Mouse (Mus musculus) CH12.LX (cell line): ENCODE measurements at regions not wholly inside any gene's neighbourhood (a gene's known extent, or its start where the extent isn't known, plus 50 kb on each side); places are given as distances from the start of the nearest gene placed in this dataset.
A peak's percentile ranks its signal among the peaks of the same experiment; 100 is the strongest.

ENCODE experiments used
- DNase-seq: peaks from one replicate; pipeline ENCODE4 v3.0.0-alpha.2; 2013; ENCODE audit errors: extremely low read depth
- H3K27ac ChIP-seq: 2 replicates; pipeline ENCODE4 v1.5.1; 2012; ENCODE audit warnings: low read depth, mild to moderate bottlenecking, control low read depth, moderate library complexity; ENCODE audit not compliant: insufficient read depth
- H3K27me3 ChIP-seq: replicated peaks from 2 replicates; pipeline ENCODE3; 2012; ENCODE audit warnings: inconsistent platforms
- H3K36me3 ChIP-seq, 2 experiments: replicated peaks in 1 of 2; 2 replicates each; pipeline versions ENCODE3 to v1.6.1; 2012; ENCODE audit warnings: inconsistent platforms in 1 of 2, low read length in 1 of 2, mild to moderate bottlenecking in 1 of 2, mixed read lengths in 1 of 2, moderate library complexity in 1 of 2; ENCODE audit not compliant: control insufficient read depth in 1 of 2, insufficient read depth in 1 of 2
- H3K4me1 ChIP-seq, 2 experiments: 2 replicates each; pipeline ENCODE4 v1.6.1; 2012; ENCODE audit warnings: inconsistent platforms in 1 of 2, moderate library complexity in 1 of 2; ENCODE audit not compliant: insufficient read depth in 2 of 2, control insufficient read depth in 1 of 2
- H3K4me2 ChIP-seq: 2 replicates; pipeline ENCODE4 v1.6.1; 2012; ENCODE audit warnings: low read depth, mild to moderate bottlenecking, control low read depth; ENCODE audit not compliant: poor library complexity, insufficient read depth, severe bottlenecking
- H3K4me3 ChIP-seq, 3 experiments: fragments of 150-350 bp in 1 of 3; sonication (generic) in 1 of 3; replicated peaks in 1 of 3; 2 replicates each; pipeline versions ENCODE3 to v1.5.1; 2011 to 2012; ENCODE audit warnings: low read depth in 2 of 3, low read length in 2 of 3, mild to moderate bottlenecking in 2 of 3, moderate library complexity in 2 of 3, control low read depth in 1 of 3, improper control_type of control experiment in 1 of 3, inconsistent platforms in 1 of 3, mixed read lengths in 1 of 3; ENCODE audit not compliant: poor library complexity in 1 of 3
- H3K79me2 ChIP-seq: replicated peaks from 2 replicates; pipeline ENCODE4 v1.6.1; 2012; ENCODE audit warnings: mild to moderate bottlenecking, moderate library complexity; ENCODE audit not compliant: control insufficient read depth, poor library complexity, insufficient read depth, severe bottlenecking; ENCODE audit errors: extremely low read depth
- H3K9ac ChIP-seq: 2 replicates; pipeline ENCODE4 v1.6.1; 2012; ENCODE audit warnings: low read depth, mild to moderate bottlenecking, control low read depth, moderate library complexity; ENCODE audit not compliant: insufficient read depth
- H3K9me3 ChIP-seq: replicated peaks from 2 replicates; pipeline ENCODE3; 2012; ENCODE audit warnings: low read length, inconsistent platforms, mixed read lengths
- CHD2 ChIP-seq: IDR thresholded peaks from 2 replicates; pipeline ENCODE4 v1.6.1; 2011; ENCODE audit warnings: low read length, improper control_type of control experiment
- E2F4 ChIP-seq: IDR thresholded peaks from 2 replicates; pipeline ENCODE4 v1.6.1; 2011; ENCODE audit warnings: low read depth, low read length, improper control_type of control experiment; ENCODE audit not compliant: insufficient replicate concordance
- ELF1 ChIP-seq: IDR thresholded peaks from 2 replicates; pipeline ENCODE4 v1.6.1; 2014; ENCODE audit warnings: low read depth, mild to moderate bottlenecking, inconsistent platforms, low read length, improper control_type of control experiment
- JUND ChIP-seq: conservative IDR thresholded peaks from 2 replicates; pipeline ENCODE4 v1.6.1; 2011; ENCODE audit warnings: low read depth, low read length, improper control_type of control experiment
- MAZ ChIP-seq: IDR thresholded peaks from 2 replicates; pipeline ENCODE4 v1.6.1; 2012; ENCODE audit warnings: low read depth, mild to moderate bottlenecking, inconsistent platforms, low read length, improper control_type of control experiment, moderate library complexity
- MEF2A ChIP-seq: IDR thresholded peaks from 2 replicates; pipeline ENCODE4 v1.6.1; 2014; ENCODE audit warnings: low read depth, mild to moderate bottlenecking, inconsistent platforms, low read length, improper control_type of control experiment, borderline replicate concordance
- MYC ChIP-seq: IDR thresholded peaks from 2 replicates; pipeline ENCODE4 v1.6.1; 2011; ENCODE audit warnings: low read depth, mild to moderate bottlenecking, improper control_type of control experiment, low read length
- NELFE ChIP-seq: IDR thresholded peaks from 2 replicates; pipeline ENCODE4 v1.6.1; 2011; ENCODE audit warnings: low read depth, low read length, improper control_type of control experiment
- NRF1 ChIP-seq: IDR thresholded peaks from 2 replicates; pipeline ENCODE4 v1.6.1; 2014; ENCODE audit warnings: low read depth, mild to moderate bottlenecking, inconsistent platforms, low read length, improper control_type of control experiment, moderate library complexity
- SMC3 ChIP-seq: IDR thresholded peaks from 2 replicates; pipeline ENCODE4 v1.6.1; 2011; ENCODE audit warnings: low read depth, low read length, improper control_type of control experiment
- UBTF ChIP-seq: IDR thresholded peaks from 2 replicates; pipeline ENCODE4 v1.6.1; 2012; ENCODE audit warnings: low read depth, mild to moderate bottlenecking, inconsistent platforms, low read length, improper control_type of control experiment, moderate library complexity
- ZC3H11A ChIP-seq: IDR thresholded peaks from 2 replicates; pipeline ENCODE4 v1.6.1; 2012; ENCODE audit warnings: low read depth, mild to moderate bottlenecking, inconsistent platforms, low read length, improper control_type of control experiment
- ZKSCAN1 ChIP-seq: IDR thresholded peaks from 2 replicates; pipeline ENCODE4 v1.6.1; 2012; ENCODE audit warnings: low read depth, inconsistent platforms, low read length, improper control_type of control experiment, borderline replicate concordance
- ZMIZ1 ChIP-seq: IDR thresholded peaks from 2 replicates; pipeline ENCODE4 v1.6.1; 2012; ENCODE audit warnings: low read depth, mild to moderate bottlenecking, inconsistent platforms, low read length, improper control_type of control experiment
- ZNF384 ChIP-seq: IDR thresholded peaks from 2 replicates; pipeline ENCODE4 v1.6.1; 2012; ENCODE audit warnings: low read depth, low read length, improper control_type of control experiment, inconsistent platforms
- dilution Hi-C: fragments of 300-500 bp; cut with MboI; formaldehyde crosslinking; loops from 2 replicates; pipeline ENCODE4 v1.14.3; 2020; ENCODE audit warnings: low sequenced_read_pairs; ENCODE audit not compliant: extremely low pct_unique_long_range_greater_than_20kb, extremely low pct_ligation_motif_present
- in situ Hi-C: fragments of 300-500 bp; cut with MboI; formaldehyde crosslinking; loops from 3 replicates; pipeline ENCODE4 v1.14.3; 2019; ENCODE audit warnings: low sequenced_read_pairs, low pct_ligation_motif_present, low pct_unique_long_range_greater_than_20kb, mixed read lengths

DNA sequence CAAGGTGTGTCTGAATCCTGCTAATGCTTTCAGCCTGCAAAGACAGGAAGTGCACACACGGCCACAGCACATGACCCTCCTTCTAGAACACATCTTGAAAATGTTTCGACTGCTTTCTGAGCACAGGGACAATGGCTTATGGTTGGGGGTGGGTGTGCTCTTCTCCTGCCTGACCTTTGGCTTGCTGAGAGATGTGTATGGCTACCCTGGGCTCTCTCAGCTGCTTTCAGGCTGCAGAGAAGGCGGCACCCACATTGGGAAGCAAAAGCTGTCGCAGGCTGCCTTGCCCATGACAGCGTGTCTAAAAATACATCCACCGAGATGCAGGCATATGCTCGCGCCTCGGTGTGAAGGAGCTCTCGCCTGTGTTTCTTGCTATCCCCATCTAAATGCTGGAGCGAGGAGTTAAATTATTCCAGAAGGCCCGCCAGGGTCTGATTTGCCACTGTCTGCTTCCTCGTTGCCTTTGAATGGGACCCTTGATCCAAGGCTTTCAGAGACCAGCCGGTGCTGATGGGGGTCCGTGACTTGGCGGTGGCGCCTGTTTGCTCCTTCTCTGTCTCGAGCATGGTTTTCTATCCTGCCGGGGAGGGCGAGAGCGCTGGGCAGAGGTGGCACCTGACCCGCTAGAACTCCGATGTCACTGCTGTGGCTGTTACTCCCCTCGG is 214.6 kb upstream of the Ubash3b start:
- TF ChIP-seq ELF1 (no peak), ZNF384 (no peak), E2F4 (no peak)
- in situ Hi-C loops (no loop called here), dilution Hi-C loops (no loop called here)
- DNase-seq = no peak
- H3K27me3 ChIP-seq = no peaks in the 10 kb centered on the region
- H3K36me3 ChIP-seq = no peaks in the 10 kb centered on the region
- no peak overlapping the region for H3K27ac ChIP-seq
- H3K4me2 ChIP-seq = peak overlapping the region; percentile 59
- no peaks in the 10 kb centered on the region for H3K9me3 ChIP-seq
- H3K4me1 ChIP-seq = peaks cover 3 to 9% of the 10 kb centered on the region in 2 experiments; a peak in 3 of 4 replicates
- H3K4me3 ChIP-seq = no peak overlapping the region
- H3K79me2 ChIP-seq = no peaks in the 10 kb centered on the region
- no peak overlapping the region for H3K9ac ChIP-seq

DNA sequence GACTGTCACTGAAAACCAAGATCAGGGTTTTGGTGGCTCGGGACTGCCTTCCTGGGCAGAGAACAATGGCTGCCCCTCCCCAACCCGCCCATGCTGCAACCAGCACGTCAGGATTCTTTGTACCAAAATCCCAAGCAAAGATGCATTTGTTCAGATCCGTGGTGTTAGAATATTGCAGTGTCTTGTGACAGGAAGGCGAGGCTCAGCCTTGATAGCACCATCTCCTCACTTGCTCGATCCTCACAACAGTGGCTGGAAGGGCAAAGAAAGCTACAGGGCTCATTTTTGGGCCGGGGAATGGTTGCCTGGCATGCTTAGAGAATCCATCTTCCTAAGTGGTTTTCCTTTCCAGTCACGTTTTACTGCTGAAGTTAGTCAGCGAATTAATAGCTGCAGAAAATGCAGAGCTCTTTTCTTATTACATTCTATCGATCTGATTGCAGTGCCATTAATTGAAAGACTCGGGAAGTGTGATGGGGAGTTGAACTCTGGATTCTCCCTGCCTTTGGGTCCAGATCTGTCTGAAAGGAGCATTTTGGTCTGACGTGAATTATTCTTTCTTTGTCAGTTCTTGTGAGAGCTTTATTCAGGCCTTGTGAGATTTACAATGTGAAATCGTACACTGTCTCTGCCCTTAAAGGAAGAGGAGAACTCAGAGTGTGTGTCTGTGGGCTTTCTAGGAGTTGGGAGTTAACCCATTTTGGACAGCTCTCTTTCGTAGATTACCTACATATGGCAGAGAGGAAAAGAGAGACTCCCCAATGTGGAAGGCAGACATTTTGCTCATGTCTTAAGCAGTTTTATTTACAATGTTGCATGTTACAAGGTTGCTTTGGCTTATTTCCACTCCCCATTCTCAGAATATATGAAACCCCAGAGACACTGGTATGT is 213.3 kb upstream of the Ubash3b start:
- in situ Hi-C loops (no loop called here), dilution Hi-C loops (no loop called here)
- Histone ChIP-seq H3K27ac (no peak overlapping the region), H3K27me3 (no peaks in the 10 kb centered on the region), H3K4me3 (no peak overlapping the region), H3K9me3 (no peaks in the 10 kb centered on the region), H3K79me2 (no peaks in the 10 kb centered on the region), H3K4me2 (no peak overlapping the region), H3K36me3 (no peaks in the 10 kb centered on the region), H3K4me1 (peaks cover 3 to 9% of the 10 kb centered on the region in 2 experiments; a peak in 3 of 4 replicates), H3K9ac (no peak overlapping the region)
- DNase-seq = no peak
- TF ChIP-seq MEF2A (no peak), E2F4 (no peak), SMC3 (no peak), ZC3H11A (no peak), CHD2 (no peak), ZNF384 (no peak)

DNA sequence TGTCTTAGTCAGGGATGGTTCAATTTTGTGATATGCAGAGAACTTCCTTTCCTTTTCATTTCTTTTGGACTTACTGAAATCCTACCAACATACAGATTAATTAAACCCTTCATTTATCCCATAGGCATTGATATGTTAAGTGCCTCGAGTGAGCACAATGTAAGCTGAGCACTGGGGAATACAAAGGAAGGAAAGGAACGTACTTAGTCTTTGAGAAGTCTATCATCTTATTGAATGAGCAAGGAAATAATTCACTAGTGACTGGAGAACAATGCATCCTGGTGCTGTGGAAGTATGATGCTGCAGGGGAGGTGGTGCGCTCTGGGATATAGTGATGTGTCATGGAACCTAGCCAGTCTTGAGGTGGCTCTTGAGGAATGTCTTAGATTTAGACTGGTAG is 204.9 kb upstream of the Ubash3b start:
- H3K9me3 ChIP-seq = no peaks in the 10 kb centered on the region
- dilution Hi-C loops (no loop called here), in situ Hi-C loops (no loop called here)
- no peak overlapping the region for H3K4me3 ChIP-seq
- H3K79me2 ChIP-seq = no peaks in the 10 kb centered on the region
- peaks cover 0 to 3% of the 10 kb centered on the region in 2 experiments; a peak in 1 of 4 replicates for H3K4me1 ChIP-seq
- H3K27ac ChIP-seq = no peak overlapping the region
- H3K9ac ChIP-seq = no peak overlapping the region
- TF ChIP-seq MYC (no peak), SMC3 (no peak), NELFE (no peak), MAZ (no peak), CHD2 (no peak), JUND (no peak), ZKSCAN1 (no peak), NRF1 (no peak), UBTF (no peak), ZMIZ1 (no peak), MEF2A (no peak)
- TF ChIP-seq, all 38 proteins: peak for 0
- H3K4me2 ChIP-seq = no peak overlapping the region
- no peaks in the 10 kb centered on the region for H3K36me3 ChIP-seq
- no peak for DNase-seq
- peaks cover 4% of the 10 kb centered on the region for H3K27me3 ChIP-seq
